Mouse (Mus musculus) neural tube, embryonic 11.5 days (tissue): ENCODE results near the gene Hoxd10. TPM values are rescaled to one million over a fixed set of nuclear protein-coding genes. Genes with fewer than 3 reads are reported as not detected.

ENCODE experiments used
- ATAC-seq: fragments of 200-750 bp; cut with Nextera tagmentation; 2 replicates; pipeline ENCODE4 v1.8.0; 2017; ENCODE audit warnings: moderate number of reproducible peaks, mild to moderate bottlenecking, moderate TSS enrichment, moderate library complexity; ENCODE audit not compliant: insufficient read depth, low FRiP score, low TSS enrichment
- DNase-seq: peaks from one replicate; pipeline ENCODE4 v3.0.0-alpha.2; 2015; ENCODE audit warnings: low spot score
- H3K27ac ChIP-seq: fragments of 300-500 bp; sonication (generic); 2 replicates; pipeline ENCODE4 v1.5.1; 2014; ENCODE audit warnings: low read depth, mild to moderate bottlenecking, low read length
- H3K27me3 ChIP-seq: fragments of 300-500 bp; sonication (generic); 2 replicates; pipeline ENCODE4 v1.6.1; 2014; ENCODE audit warnings: mild to moderate bottlenecking, low read length, mixed read lengths; ENCODE audit not compliant: control insufficient read depth, insufficient read depth
- H3K36me3 ChIP-seq: fragments of 300-500 bp; sonication (generic); 2 replicates; pipeline ENCODE4 v1.6.1; 2014; ENCODE audit warnings: mild to moderate bottlenecking, low read length, moderate library complexity, mixed read lengths; ENCODE audit not compliant: control insufficient read depth, insufficient read depth
- H3K4me1 ChIP-seq: fragments of 300-500 bp; sonication (generic); 2 replicates; pipeline ENCODE4 v1.6.1; 2014; ENCODE audit warnings: low read length, mixed read lengths; ENCODE audit not compliant: control insufficient read depth, insufficient read depth
- H3K4me2 ChIP-seq: fragments of 300-500 bp; sonication (generic); 2 replicates; pipeline ENCODE4 v1.6.1; 2014; ENCODE audit warnings: low read depth, mild to moderate bottlenecking, moderate library complexity
- H3K4me3 ChIP-seq: fragments of 300-500 bp; sonication (generic); 2 replicates; pipeline ENCODE4 v1.5.1; 2014; ENCODE audit warnings: low read depth, low read length
- H3K9ac ChIP-seq: fragments of 300-500 bp; sonication (generic); 2 replicates; pipeline ENCODE4 v1.6.1; 2014; ENCODE audit warnings: mild to moderate bottlenecking, low read length
- H3K9me3 ChIP-seq: fragments of 300-500 bp; sonication (generic); 2 replicates; pipeline ENCODE4 v1.6.1; 2016; ENCODE audit warnings: low read length; ENCODE audit not compliant: control insufficient read depth
- WGBS: fragments of 180-500 bp; shearing (Covaris S2); extraction: QIAGEN DNeasy Blood & Tissue Kit; methylation state at CpG from one replicate; pipeline ENCODE4 v1.1.7; 2014; 5-methylcytosine and 5-hydroxymethylcytosine counted together
- polyA plus RNA-seq: library from polyadenylated mRNA; unstranded; fragments of >200 nt; fragmentation: Nextera tagmentation; extraction: Ambion mirVana; gene quantifications from 2 replicates; pipeline ENCODE4 v1.2.1, GENCODE M21; 2014

The Hoxd10 gene
- polyA plus RNA-seq, 1 experiment from 2014 or later: 29.3 TPM

DNA sequence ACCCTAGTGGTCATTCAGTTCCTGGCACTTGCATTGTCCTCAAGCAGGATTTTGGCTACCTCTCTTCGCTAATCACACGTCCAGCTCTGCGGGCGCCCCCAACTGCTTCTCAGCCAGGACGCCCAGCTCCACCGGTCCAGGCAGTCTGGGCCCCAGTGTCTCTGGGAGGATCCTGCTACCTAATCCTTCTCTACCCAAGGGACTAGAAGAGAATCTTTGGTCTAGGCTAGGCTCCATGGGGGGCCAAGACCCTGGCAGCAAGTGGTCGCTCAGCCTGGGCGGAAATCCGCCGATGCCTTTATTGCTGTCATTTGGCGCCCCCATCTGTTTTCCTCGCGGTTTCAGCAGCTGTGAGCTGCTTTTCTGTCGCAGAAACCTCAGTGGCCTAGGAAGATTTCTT, 30.0 kb upstream of the Hoxd10 start:
- peak overlapping the region; percentile 29; the same call in 1 of the 2 replicates for H3K4me2 ChIP-seq
- WGBS: under 1% methylated on average over 14 of the region's 14 CpGs
- no peaks in the 10 kb centered on the region for H3K4me1 ChIP-seq
- no peaks in the 10 kb centered on the region for H3K9me3 ChIP-seq
- no peak overlapping the region for H3K9ac ChIP-seq
- DNase-seq (peak; percentile 81), ATAC-seq (no peak)
- H3K27ac ChIP-seq: no peak overlapping the region
- peaks cover 97% of the 10 kb centered on the region for H3K27me3 ChIP-seq
- H3K36me3 ChIP-seq: no peaks in the 10 kb centered on the region
- no peak overlapping the region for H3K4me3 ChIP-seq

- 2% methylated on average over 18 of the region's 18 CpGs for WGBS
Measured at GRCm38 (mm10) chr2:74663291-74663925, 28.3 kb upstream of the Hoxd10 start.

GRCm38 (mm10) chr2:74666411-74666810, 25.3 kb upstream of the Hoxd10 start:
- no peak overlapping the region for H3K4me2 ChIP-seq
- no peak overlapping the region for H3K9ac ChIP-seq
- H3K36me3 ChIP-seq: no peaks in the 10 kb centered on the region
- H3K4me1 ChIP-seq: no peaks in the 10 kb centered on the region
- no peaks in the 10 kb centered on the region for H3K9me3 ChIP-seq
- DNase-seq (peak; percentile 35), ATAC-seq (no peak)
- H3K4me3 ChIP-seq: no peak overlapping the region
- H3K27me3 ChIP-seq: peaks cover 96% of the 10 kb centered on the region
- WGBS: 2% methylated on average over 7 of the region's 7 CpGs
- no peak overlapping the region for H3K27ac ChIP-seq

More at GRCm38 (mm10) chr2:74663291-74663925, 28.3 kb upstream of the Hoxd10 start:
- no peaks in the 10 kb centered on the region for H3K4me1 ChIP-seq
- H3K9ac ChIP-seq: no peak overlapping the region
- no peak overlapping the region for H3K27ac ChIP-seq
- no peaks in the 10 kb centered on the region for H3K36me3 ChIP-seq
- peak; percentile 74 for DNase-seq
- peaks cover 97% of the 10 kb centered on the region for H3K27me3 ChIP-seq
- no peak overlapping the region for H3K4me2 ChIP-seq
- H3K9me3 ChIP-seq: no peaks in the 10 kb centered on the region
- H3K4me3 ChIP-seq: no peak overlapping the region
- ATAC-seq: no peak

DNA sequence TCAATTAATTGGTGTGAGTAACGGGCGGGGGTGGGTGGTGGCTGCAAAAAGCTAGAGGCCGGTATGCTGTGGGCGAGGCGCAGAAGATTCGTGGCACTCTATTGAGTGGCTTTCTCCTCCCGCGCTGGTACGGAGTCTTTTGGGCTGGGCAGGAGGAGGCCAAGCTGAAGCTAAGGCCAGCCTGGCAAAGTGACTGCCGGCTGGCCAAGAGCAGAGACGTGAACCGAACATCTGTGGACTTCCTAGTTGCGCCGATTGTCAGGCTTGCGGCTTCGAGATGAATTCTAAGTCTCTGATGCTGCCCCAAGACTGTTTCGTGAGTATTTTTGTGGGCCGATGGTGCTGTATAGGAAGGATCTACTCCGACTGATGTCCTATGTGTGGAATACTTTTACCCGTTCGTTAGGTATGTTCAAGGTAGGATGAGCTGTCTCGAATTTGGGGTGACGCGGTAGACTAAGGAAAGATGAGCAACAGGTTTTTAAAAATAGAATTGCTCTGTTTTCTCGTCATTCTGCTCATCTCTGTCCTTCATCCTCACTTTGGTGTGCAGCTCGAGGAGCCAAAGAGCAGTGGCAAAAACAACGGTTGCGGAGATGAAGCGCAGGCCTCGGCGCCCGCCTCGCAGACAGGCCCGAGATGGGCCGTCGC, 24.4 kb upstream of the Hoxd10 start:
- DNase-seq: peak; percentile 53
- WGBS: under 1% methylated on average over 36 of the region's 36 CpGs
- Histone ChIP-seq H3K4me3 (peak overlapping the region; percentile 33; the same call in 1 of the 2 replicates), H3K9ac (no peak overlapping the region), H3K36me3 (no peaks in the 10 kb centered on the region), H3K4me1 (no peaks in the 10 kb centered on the region), H3K4me2 (peak overlapping the region; percentile 66; the same call in 1 of the 2 replicates), H3K9me3 (no peaks in the 10 kb centered on the region), H3K27ac (no peak overlapping the region), H3K27me3 (peaks cover 96% of the 10 kb centered on the region)
- peak; percentile 9; the same call in 1 of the 2 replicates for ATAC-seq

GRCm38 (mm10) chr2:74667842-74668357, 23.8 kb upstream of the Hoxd10 start, which contains the start of gene Hoxd13:
Hoxd13 (plus strand) TSS chr2:74668310.
- ATAC-seq: peak; percentile 67; the same call in 1 of the 2 replicates

GRCm38 (mm10) chr2:74668370-74669229, 23.1 kb upstream of the Hoxd10 start:
- H3K4me3 ChIP-seq: peak overlapping the region; percentile 33
- under 1% methylated on average over 62 of the region's 74 CpGs for WGBS
- no peak overlapping the region for H3K27ac ChIP-seq
- ATAC-seq (peak; percentile 16; the same call in 1 of the 2 replicates), DNase-seq (peak; percentile 73)
- peak overlapping the region; percentile 66 for H3K4me2 ChIP-seq
- peaks cover 96% of the 10 kb centered on the region for H3K27me3 ChIP-seq
- peak overlapping the region; percentile 5; the same call in 1 of the 2 replicates for H3K9ac ChIP-seq
- H3K4me1 ChIP-seq: 0 out of 2 replicates have a peak, but pooled peaks cover 4% of the 10 kb centered on the region
- H3K9me3 ChIP-seq: no peaks in the 10 kb centered on the region
- no peaks in the 10 kb centered on the region for H3K36me3 ChIP-seq

More at GRCm38 (mm10) chr2:74667842-74668357, 23.8 kb upstream of the Hoxd10 start, which contains the start of gene Hoxd13:
- Histone ChIP-seq H3K9me3 (no peaks in the 10 kb centered on the region), H3K4me3 (peak within 1 kb of the TSS; percentile 33), H3K27ac (no peak within 1 kb of the TSS), H3K36me3 (no peaks in the 10 kb centered on the region), H3K4me1 (0 out of 2 replicates have a peak, but pooled peaks cover 4% of the 10 kb centered on the region), H3K4me2 (peak within 1 kb of the TSS; percentile 66), H3K9ac (peak within 1 kb of the TSS; percentile 5; the same call in 1 of the 2 replicates), H3K27me3 (peaks cover 96% of the 10 kb centered on the region)
- WGBS: 0% methylated on average over 22 of the region's 51 CpGs
- DNase-seq: no peak

DNA sequence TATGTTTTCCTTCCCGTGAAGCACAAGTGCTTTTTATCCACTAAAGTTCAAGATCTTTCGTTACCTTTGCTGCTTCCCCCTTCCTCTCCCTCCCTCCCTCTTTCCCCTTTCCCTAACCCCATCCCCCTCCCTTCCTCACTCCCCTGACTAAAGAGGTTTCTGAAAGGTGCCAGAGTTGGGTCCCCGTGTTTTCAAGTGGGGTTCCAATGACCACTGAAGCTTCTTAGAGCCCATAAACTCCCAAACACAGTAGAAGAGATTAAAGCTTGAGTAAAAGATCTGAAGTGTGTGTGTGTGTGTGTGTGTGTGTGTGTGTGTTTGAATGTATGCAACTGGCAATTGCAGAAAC, 22.5 kb upstream of the Hoxd10 start:
- no peak overlapping the region for H3K9ac ChIP-seq
- H3K9me3 ChIP-seq: no peaks in the 10 kb centered on the region
- peak overlapping the region; percentile 7; the same call in 1 of the 2 replicates for H3K4me2 ChIP-seq
- DNase-seq: peak; percentile 27
- WGBS: 0% methylated on average over 3 of the region's 3 CpGs
- H3K4me1 ChIP-seq: 0 out of 2 replicates have a peak, but pooled peaks cover 4% of the 10 kb centered on the region
- ATAC-seq: no peak
- H3K36me3 ChIP-seq: no peaks in the 10 kb centered on the region
- H3K4me3 ChIP-seq: no peak overlapping the region
- H3K27ac ChIP-seq: no peak overlapping the region
- H3K27me3 ChIP-seq: peaks cover 96% of the 10 kb centered on the region

GRCm38 (mm10) chr2:74669650-74670235, 22.0 kb upstream of the Hoxd10 start:
- peaks cover 96% of the 10 kb centered on the region for H3K27me3 ChIP-seq
- H3K4me3 ChIP-seq: no peak overlapping the region
- 1% methylated on average over 14 of the region's 14 CpGs for WGBS

More at GRCm38 (mm10) chr2:74669650-74670235, 22.0 kb upstream of the Hoxd10 start:
- H3K36me3 ChIP-seq: no peaks in the 10 kb centered on the region
- no peaks in the 10 kb centered on the region for H3K9me3 ChIP-seq
- 0 out of 2 replicates have a peak, but pooled peaks cover 4% of the 10 kb centered on the region for H3K4me1 ChIP-seq
- no peak overlapping the region for H3K27ac ChIP-seq
- ATAC-seq (no peak), DNase-seq (peak; percentile 41)
- H3K4me2 ChIP-seq: no peak overlapping the region
- no peak overlapping the region for H3K9ac ChIP-seq
